Mouse (Mus musculus) neural tube, embryonic 14.5 days (tissue): ENCODE measurements around the gene Tmem74b. TPM values are rescaled to one million over a fixed set of nuclear protein-coding genes. Genes with fewer than 3 reads are reported as not detected.

Experiments
- ATAC-seq: fragments of 200-750 bp; cut with Nextera tagmentation; 2 replicates; pipeline ENCODE4 v1.8.0; 2017; ENCODE audit warnings: low read depth, mild to moderate bottlenecking, moderate TSS enrichment, moderate library complexity
- H3K27ac ChIP-seq: fragments of 300-500 bp; sonication (generic); 2 replicates; pipeline ENCODE4 v1.5.1; 2014; ENCODE audit warnings: low read depth, mild to moderate bottlenecking, control low read depth, low read length, moderate library complexity, mixed read lengths
- H3K27me3 ChIP-seq: fragments of 300-500 bp; sonication (generic); 2 replicates; pipeline ENCODE4 v1.6.1; 2014; ENCODE audit warnings: low read length; ENCODE audit not compliant: control insufficient read depth, insufficient read depth
- H3K36me3 ChIP-seq: fragments of 300-500 bp; sonication (generic); 2 replicates; pipeline ENCODE4 v1.6.1; 2014; ENCODE audit warnings: low read length, mixed read lengths; ENCODE audit not compliant: control insufficient read depth, insufficient read depth
- H3K4me1 ChIP-seq: fragments of 300-500 bp; sonication (generic); 2 replicates; pipeline ENCODE4 v1.6.1; 2014; ENCODE audit warnings: low read length; ENCODE audit not compliant: control insufficient read depth, insufficient read depth
- H3K4me2 ChIP-seq: fragments of 300-500 bp; sonication (generic); 2 replicates; pipeline ENCODE4 v1.6.1; 2014; ENCODE audit warnings: mild to moderate bottlenecking, low read depth, low read length, control low read depth
- H3K4me3 ChIP-seq: fragments of 300-500 bp; sonication (generic); 2 replicates; pipeline ENCODE4 v1.5.1; 2014; ENCODE audit warnings: low read depth, low read length, control low read depth, mixed read lengths
- H3K9ac ChIP-seq: fragments of 300-500 bp; sonication (generic); replicated peaks from 2 replicates; pipeline ENCODE4 v1.6.1; 2014; ENCODE audit warnings: low read depth, mild to moderate bottlenecking, control low read depth, low read length, mixed read lengths
- H3K9me3 ChIP-seq: fragments of 300-500 bp; sonication (generic); 2 replicates; pipeline ENCODE4 v1.6.1; 2016; ENCODE audit warnings: low read length; ENCODE audit not compliant: control insufficient read depth
- WGBS: fragments of 180-500 bp; shearing (Covaris S2); extraction: QIAGEN DNeasy Blood & Tissue Kit; methylation state at CpG from one replicate; pipeline ENCODE4 v1.1.7; 2014; 5-methylcytosine and 5-hydroxymethylcytosine counted together
- polyA plus RNA-seq: library from polyadenylated mRNA; unstranded; fragments of >200 nt; fragmentation: Nextera tagmentation; extraction: Ambion mirVana; gene quantifications from 2 replicates; pipeline ENCODE4 v1.2.1, GENCODE M21; 2014

The Tmem74b gene
- polyA plus RNA-seq, 1 experiment from 2014 or later: 23.4 TPM

GRCm38 (mm10) chr2:151756277-151757061 lies 54.7 kb downstream of the Tmem74b start:
- Histone ChIP-seq H3K4me2 (no peak overlapping the region), H3K9me3 (no peaks in the 10 kb centered on the region), H3K4me3 (no peak overlapping the region), H3K36me3 (no peaks in the 10 kb centered on the region), H3K27ac (no peak overlapping the region), H3K9ac (no peak overlapping the region), H3K4me1 (no peaks in the 10 kb centered on the region), H3K27me3 (no peaks in the 10 kb centered on the region)
- no peak for ATAC-seq
- WGBS: 50% methylated on average over 9 of the region's 9 CpGs

GRCm38 (mm10) chr2:151757451-151757850 lies 55.6 kb downstream of the Tmem74b start:
- Histone ChIP-seq H3K9me3 (no peaks in the 10 kb centered on the region), H3K4me1 (no peaks in the 10 kb centered on the region), H3K4me2 (no peak overlapping the region), H3K27me3 (no peaks in the 10 kb centered on the region), H3K27ac (no peak overlapping the region), H3K36me3 (no peaks in the 10 kb centered on the region), H3K9ac (no peak overlapping the region), H3K4me3 (no peak overlapping the region)
- 13% methylated on average over 5 of the region's 5 CpGs for WGBS
- ATAC-seq: no peak

- no peaks in the 10 kb centered on the region for H3K27me3 ChIP-seq
- H3K4me3 ChIP-seq: no peak overlapping the region
- H3K9ac ChIP-seq: no peak overlapping the region
- H3K9me3 ChIP-seq: no peaks in the 10 kb centered on the region
- WGBS: 42% methylated on average over 1 of the region's 1 CpGs
- H3K36me3 ChIP-seq: no peaks in the 10 kb centered on the region
- H3K27ac ChIP-seq: no peak overlapping the region
- no peak for ATAC-seq
- no peaks in the 10 kb centered on the region for H3K4me1 ChIP-seq
- H3K4me2 ChIP-seq: no peak overlapping the region
Observed at GRCm38 (mm10) chr2:151758806-151759353, 57.1 kb downstream of the Tmem74b start.

Other genes with a start within 250 kb of the Tmem74b start
- not detected in 2 replicates for gene 4921509C19Rik, start 225.9 kb upstream of the Tmem74b start, polyA plus RNA-seq
- 264 and 265 TPM in 2 replicates for gene Nsfl1c, start 207.8 kb upstream of the Tmem74b start, polyA plus RNA-seq
- 618 and 641 TPM in 2 replicates for gene Fkbp1a, start 159.5 kb upstream of the Tmem74b start, polyA plus RNA-seq
- 0.72 and 1.1 TPM in 2 replicates for gene Sdcbp2, start 129.4 kb upstream of the Tmem74b start, polyA plus RNA-seq
- 29.7 and 33.1 TPM in 2 replicates for gene Snph, start 69.4 kb upstream of the Tmem74b start, polyA plus RNA-seq
- gene Rad21l, start 33.5 kb upstream of the Tmem74b start, polyA plus RNA-seq: 0.15 and 0.40 TPM in 2 replicates
- 61.9 and 70.6 TPM in 2 replicates for gene Psmf1, start 42.2 kb downstream of the Tmem74b start, polyA plus RNA-seq
- gene Rspo4, start 140.9 kb downstream of the Tmem74b start, polyA plus RNA-seq: 0.39 and 0.46 TPM in 2 replicates
- 0.11 and 0.62 TPM in 2 replicates for gene Angpt4, start 209.2 kb downstream of the Tmem74b start, polyA plus RNA-seq